Mouse (Mus musculus) monocyte, adult 2 months (primary cell): ENCODE data around the gene Cpa1.
A peak's percentile ranks its signal among the peaks of the same experiment; 100 is the strongest.

ENCODE experiments used
- DNase-seq, 2 experiments: peaks; one replicate each; pipeline ENCODE4 v3.0.0; 2022; ENCODE audit warnings: low spot score in 2 of 2, low read depth in 1 of 2

The Cpa1 gene

DNA sequence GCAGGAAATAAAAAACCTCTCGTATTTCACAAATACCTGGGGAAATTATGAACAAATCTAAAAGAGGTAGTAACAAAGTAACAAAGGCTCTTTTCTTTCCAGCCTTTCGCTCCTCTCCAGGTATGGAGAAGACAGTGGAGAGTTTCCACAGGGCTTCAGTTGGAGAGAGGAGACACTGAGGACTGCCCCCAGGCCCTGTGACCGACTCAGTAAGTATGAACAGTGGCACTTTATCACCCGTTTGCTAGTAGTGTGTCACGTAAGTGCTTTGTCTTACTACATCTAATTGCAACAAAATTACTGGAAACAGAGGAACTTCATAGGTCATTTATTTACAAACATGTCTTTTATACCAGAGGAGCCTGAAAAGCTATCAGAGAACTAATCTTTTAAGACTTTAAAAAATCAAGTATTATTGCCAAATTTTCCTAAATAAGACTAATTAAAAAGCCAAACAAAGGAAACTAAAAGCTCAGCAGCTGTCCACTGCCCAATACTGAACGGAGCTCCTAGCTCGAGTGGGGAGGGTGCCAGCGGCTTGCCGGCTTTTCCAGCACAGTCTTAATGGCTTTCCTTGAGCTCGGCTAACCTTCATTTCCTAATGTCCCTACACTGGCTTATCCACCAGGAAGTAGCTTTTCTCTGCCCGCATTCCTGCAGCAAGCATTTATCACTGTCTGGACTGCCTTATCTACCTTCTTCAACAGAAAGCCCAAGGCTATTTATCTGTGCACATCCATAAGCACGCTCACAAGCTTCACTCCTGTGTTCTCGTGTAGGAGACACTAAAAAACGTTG, 34.9 kb downstream of the Cpa1 start:
- no peak for DNase-seq

GRCm38 (mm10) chr6:30674714-30675280, 35.8 kb downstream of the Cpa1 start:
- DNase-seq, result no peak

DNA sequence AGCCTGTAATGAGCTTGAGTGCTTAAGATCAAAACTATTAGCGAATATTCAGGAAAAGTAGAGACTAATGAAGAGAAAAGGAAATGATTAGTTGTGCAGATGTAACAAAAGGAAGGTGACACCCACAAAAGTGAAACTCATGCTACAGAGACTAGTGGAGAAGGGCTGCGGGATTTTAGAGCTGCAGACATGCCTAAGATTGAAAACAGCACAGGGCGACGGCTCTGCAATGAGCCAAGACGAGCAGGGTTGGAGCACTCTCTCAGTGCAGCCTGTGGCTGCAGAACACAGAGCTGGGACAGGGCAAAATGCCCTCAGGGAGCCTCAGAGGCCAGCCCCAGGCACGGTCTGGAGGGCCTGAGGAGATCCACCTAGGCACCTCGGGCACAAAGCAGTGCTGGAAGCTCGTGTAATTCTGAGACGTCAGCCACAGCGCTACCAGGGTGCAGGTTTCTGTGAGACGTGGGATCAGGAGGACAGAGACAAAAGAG, 36.3 kb downstream of the Cpa1 start:
- DNase-seq, result no peak

GRCm38 (mm10) chr6:30676506-30676905, 37.5 kb downstream of the Cpa1 start:
- DNase-seq, result no peak

- DNase-seq, result no peak
These were observed 38.6 kb downstream of the Cpa1 start for GRCm38 (mm10) chr6:30677591-30677990.

- DNase-seq, result no peak
These were observed 39.5 kb downstream of the Cpa1 start for GRCm38 (mm10) chr6:30678482-30678881.

- no peak for DNase-seq
These were observed 40.5 kb downstream of the Cpa1 start for GRCm38 (mm10) chr6:30679567-30679966.

DNA sequence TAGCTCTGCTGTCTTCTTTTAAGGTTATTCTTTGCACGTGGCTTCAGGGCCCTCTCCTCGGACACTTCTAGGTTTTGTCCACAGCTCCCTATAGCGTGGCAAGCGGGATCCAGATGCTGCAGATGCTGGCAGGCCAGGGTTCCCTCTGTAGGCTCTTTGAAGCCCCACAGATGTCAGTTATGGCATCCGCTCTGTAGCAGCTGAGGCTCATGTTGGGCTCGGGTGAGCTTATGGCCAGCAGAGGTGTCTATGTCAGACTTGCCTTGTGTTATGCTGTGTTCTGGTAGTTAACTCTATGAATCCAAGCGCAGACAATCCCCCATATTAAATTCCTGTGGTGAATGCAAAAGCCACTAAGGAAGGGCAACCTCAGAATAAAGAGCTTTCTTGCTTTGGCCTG, 41.4 kb downstream of the Cpa1 start:
- DNase-seq, result no peak

DNA sequence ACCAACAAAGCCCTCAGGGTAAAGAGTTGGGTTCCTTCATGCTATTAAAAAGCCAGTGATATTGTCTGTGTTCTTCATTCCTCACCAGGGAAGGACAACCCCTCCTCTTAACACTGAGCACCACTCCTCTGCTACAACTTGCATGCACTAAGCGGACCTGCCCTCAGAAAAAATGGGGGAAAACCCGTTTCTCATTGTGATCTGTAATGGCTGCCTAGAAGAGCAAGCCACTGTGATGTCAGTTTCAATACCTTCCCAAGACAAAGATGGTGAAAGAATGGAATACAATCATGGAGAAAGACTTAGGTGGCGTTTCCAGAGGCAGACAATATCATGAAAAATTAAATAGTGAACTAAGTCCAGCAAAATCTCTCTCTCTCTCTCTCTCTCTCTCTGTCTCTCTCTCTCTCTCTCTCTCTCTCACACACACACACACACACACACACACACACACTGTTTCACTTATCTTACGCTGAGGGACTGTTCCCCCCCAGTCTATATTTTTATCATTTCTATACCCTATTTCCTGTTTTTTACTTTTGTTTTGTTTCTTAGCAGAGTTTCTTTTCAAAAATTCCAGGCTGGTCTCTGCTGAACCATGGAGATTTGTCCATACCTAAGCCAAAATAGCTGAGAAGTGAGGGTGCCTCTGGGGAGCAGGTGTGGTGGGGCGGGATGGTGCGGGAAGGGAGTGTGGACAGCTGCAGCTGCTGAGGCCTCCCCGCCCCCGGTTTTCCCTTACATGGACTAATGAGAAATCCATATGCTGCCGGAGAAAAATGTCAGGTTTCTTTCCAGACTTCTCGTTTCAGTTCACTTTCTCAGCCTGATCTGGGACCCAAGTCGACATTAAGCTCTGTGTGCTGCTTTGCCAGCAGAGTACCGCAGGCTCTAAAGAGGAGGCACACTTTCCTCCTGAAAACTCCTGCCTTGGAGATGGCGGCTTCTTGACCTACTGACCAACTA, 43.2 kb downstream of the Cpa1 start:
- DNase-seq, result no peak

DNA sequence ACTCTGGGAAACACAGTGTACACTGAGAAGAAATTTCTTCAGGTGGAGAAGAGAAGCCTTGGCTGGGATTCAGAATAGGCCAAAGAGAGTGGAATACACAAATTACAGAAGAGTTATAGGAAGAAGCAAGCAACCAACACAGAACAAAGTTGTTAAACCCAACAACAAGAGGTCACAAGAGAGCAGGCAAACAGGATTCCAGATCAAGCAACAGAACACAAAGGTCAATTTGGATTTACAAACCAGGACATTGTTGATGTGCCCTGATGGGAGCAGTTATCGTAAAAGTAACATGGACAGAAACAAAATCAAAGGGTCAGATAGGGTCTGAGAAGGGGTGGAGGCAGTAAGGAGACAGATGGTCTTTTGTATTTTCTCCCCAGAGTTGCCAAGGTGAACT, 45.6 kb downstream of the Cpa1 start:
- no peak for DNase-seq

- no peak for DNase-seq
These were observed 48.2 kb downstream of the Cpa1 start for GRCm38 (mm10) chr6:30687198-30687597.

DNA sequence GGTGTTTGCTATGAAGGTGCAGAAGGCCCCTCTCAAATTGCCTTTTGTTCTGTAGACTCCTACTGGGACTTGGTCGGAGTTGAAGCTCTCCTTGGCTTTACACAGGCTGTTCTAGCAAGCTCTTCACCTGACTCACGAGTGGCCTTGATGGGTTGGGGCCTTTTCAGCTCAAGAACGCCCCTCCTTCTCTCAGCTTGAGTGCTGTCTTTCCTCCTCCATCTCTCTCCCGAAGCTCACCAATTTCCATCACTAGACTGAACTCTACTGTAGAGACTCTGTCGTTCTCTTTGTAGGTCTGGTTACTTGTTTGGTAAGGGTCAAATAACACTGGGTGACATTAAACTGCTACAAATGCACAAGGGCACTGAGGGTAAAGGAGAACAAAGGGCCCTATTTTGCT, 53.8 kb downstream of the Cpa1 start:
- DNase-seq, result no peak

GRCm38 (mm10) chr6:30693350-30693991, 54.5 kb downstream of the Cpa1 start, which contains the start of gene Cep41:
Gene Cep41, minus strand, starts transcription at chr6:30693749.
- DNase-seq, result peak; percentile 78 to 89

DNA sequence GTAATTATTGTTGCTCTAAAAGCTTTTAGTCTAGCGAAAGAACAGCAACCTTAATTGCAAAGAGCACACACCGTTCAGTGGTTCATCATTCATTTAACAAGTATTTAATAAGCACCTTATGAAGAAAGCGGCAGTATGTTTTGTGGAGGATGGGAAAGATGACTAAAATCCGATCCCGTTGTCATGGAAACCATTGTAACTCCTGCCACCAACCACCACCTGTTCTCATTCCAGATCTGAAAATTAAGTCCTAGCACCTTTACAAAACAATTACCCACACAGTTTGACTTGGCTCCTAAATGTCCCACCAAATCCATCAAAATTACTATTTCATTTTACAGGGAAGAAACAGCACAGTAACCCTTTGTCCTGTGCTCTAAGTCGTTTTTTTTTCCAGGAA, 55.2 kb downstream of the Cpa1 start:
- no peak for DNase-seq
